Mouse (Mus musculus): ENCODE measurements around the gene Suclg2. TPM values are rescaled to one million over a fixed set of nuclear protein-coding genes. Genes with fewer than 3 reads are reported as not detected.

Suclg2 gene
- total and polyA plus RNA-seq, 3 experiments: 47.8 to 179 (median 151) TPM

GRCm38 (mm10) chr6:95657671-95658070 is 60.9 kb downstream of the Suclg2 start:
- Histone ChIP-seq H3K27me3 (ENCODE audit: control insufficient read depth, insufficient read depth, low read length) (no peaks in the 10 kb centered on the region), H3K4me1 (ENCODE audit: control insufficient read depth, insufficient read depth, low read length) (no peaks in the 10 kb centered on the region), H3K9ac (ENCODE audit: low read depth, low read length) (no peak overlapping the region), H3K36me3 (ENCODE audit: control insufficient read depth, insufficient read depth, low read length) (no peaks in the 10 kb centered on the region), H3K27ac (no peak overlapping the region), H3K79me2 (replicated peaks; ENCODE audit: control insufficient read depth, insufficient read depth, low read length) (no peaks in the 10 kb centered on the region), H3K4me3 (no peak overlapping the region)
- DNase-seq: no peak
- intact Hi-C loops (cut with DNase I): no loop called here
- 97% methylated on average over 8 of the region's 8 CpGs for WGBS
- TF ChIP-seq EP300 (IDR thresholded peaks at IDR 0.05; ENCODE audit: insufficient read depth, low read depth, low read length) (no peak), POLR2A (IDR thresholded peaks at IDR 0.05; ENCODE audit: insufficient read depth, low read depth, low read length) (no peak), CTCF (IDR thresholded peaks at IDR 0.05) (no peak)

- Histone ChIP-seq H3K36me3 (ENCODE audit: control insufficient read depth, insufficient read depth, low read length) (no peaks in the 10 kb centered on the region), H3K27me3 (ENCODE audit: control insufficient read depth, insufficient read depth, low read length) (no peaks in the 10 kb centered on the region), H3K4me1 (ENCODE audit: control insufficient read depth, insufficient read depth, low read length) (no peaks in the 10 kb centered on the region), H3K27ac (no peak overlapping the region), H3K4me3 (no peak overlapping the region), H3K9ac (ENCODE audit: low read depth, low read length) (no peak overlapping the region), H3K79me2 (replicated peaks; ENCODE audit: control insufficient read depth, insufficient read depth, low read length) (no peaks in the 10 kb centered on the region)
- WGBS: 82% methylated on average over 3 of the region's 3 CpGs
- intact Hi-C loops (cut with DNase I): no loop called here
- no peak for TF ChIP-seq CTCF (IDR thresholded peaks at IDR 0.05)
- no peak for TF ChIP-seq POLR2A (IDR thresholded peaks at IDR 0.05; ENCODE audit: insufficient read depth, low read depth, low read length)
- no peak for TF ChIP-seq EP300 (IDR thresholded peaks at IDR 0.05; ENCODE audit: insufficient read depth, low read depth, low read length)
- no peak for DNase-seq
These were observed 64.9 kb downstream of the Suclg2 start for GRCm38 (mm10) chr6:95653662-95654061.

- WGBS: 87% methylated on average over 6 of the region's 6 CpGs
- no peak for DNase-seq
- no peaks in the 10 kb centered on the region for H3K27me3 ChIP-seq (ENCODE audit: control insufficient read depth, insufficient read depth, low read length)
- TF ChIP-seq POLR2A (IDR thresholded peaks at IDR 0.05; ENCODE audit: insufficient read depth, low read depth, low read length) (no peak), EP300 (IDR thresholded peaks at IDR 0.05; ENCODE audit: insufficient read depth, low read depth, low read length) (no peak), CTCF (IDR thresholded peaks at IDR 0.05) (no peak)
- intact Hi-C loops (cut with DNase I): no loop called here
- no peak overlapping the region for H3K9ac ChIP-seq (ENCODE audit: low read depth, low read length)
- no peaks in the 10 kb centered on the region for H3K4me1 ChIP-seq (ENCODE audit: control insufficient read depth, insufficient read depth, low read length)
- H3K36me3 ChIP-seq (ENCODE audit: control insufficient read depth, insufficient read depth, low read length): no peaks in the 10 kb centered on the region
- H3K4me3 ChIP-seq: no peak overlapping the region
- no peaks in the 10 kb centered on the region for H3K79me2 ChIP-seq (replicated peaks; ENCODE audit: control insufficient read depth, insufficient read depth, low read length)
- H3K27ac ChIP-seq: no peak overlapping the region
These were observed 65.8 kb downstream of the Suclg2 start for GRCm38 (mm10) chr6:95652774-95653173.

GRCm38 (mm10) chr6:95651391-95651876 is 67.2 kb downstream of the Suclg2 start:
- no peak overlapping the region for H3K4me3 ChIP-seq
- TF ChIP-seq EP300 (IDR thresholded peaks at IDR 0.05; ENCODE audit: insufficient read depth, low read depth, low read length): no peak
- no peaks in the 10 kb centered on the region for H3K79me2 ChIP-seq (replicated peaks; ENCODE audit: control insufficient read depth, insufficient read depth, low read length)
- intact Hi-C loops (cut with DNase I): no loop called here
- no peaks in the 10 kb centered on the region for H3K4me1 ChIP-seq (ENCODE audit: control insufficient read depth, insufficient read depth, low read length)
- 61% methylated on average over 6 of the region's 6 CpGs for WGBS
- DNase-seq: no peak
- no peak overlapping the region for H3K27ac ChIP-seq
- no peaks in the 10 kb centered on the region for H3K27me3 ChIP-seq (ENCODE audit: control insufficient read depth, insufficient read depth, low read length)
- H3K9ac ChIP-seq (ENCODE audit: low read depth, low read length): no peak overlapping the region
- no peaks in the 10 kb centered on the region for H3K36me3 ChIP-seq (ENCODE audit: control insufficient read depth, insufficient read depth, low read length)

DNA sequence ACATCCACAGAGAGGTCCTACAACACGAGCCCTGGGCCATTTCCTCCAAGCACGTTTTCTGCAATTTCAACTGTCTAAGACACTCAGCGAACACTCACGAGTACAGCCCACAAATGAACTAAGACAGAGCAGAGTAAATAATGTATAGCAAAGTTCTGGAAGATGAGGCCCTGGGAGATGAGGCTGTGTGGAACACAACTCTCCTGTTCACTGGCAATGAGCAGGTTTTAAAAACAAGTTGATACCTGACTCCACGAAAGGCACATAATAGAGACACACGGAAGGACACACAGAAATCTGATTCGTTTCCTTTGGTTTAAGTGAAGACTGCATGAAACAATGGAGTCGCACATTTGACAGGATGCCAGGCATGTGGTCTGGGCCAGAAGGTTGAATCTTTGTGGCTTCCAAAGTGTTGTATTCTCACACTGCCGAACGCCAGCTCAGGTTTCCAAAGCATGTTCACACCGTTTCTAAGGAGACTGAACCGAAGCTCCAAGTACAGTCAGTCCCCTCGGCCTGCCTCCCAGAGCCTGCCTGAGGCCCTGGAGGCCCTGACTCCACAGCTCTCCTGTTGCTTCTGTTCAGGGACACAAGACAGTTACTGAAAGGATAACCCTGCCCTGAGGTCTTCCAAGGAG is 68.4 kb downstream of the Suclg2 start:
- no peaks in the 10 kb centered on the region for H3K36me3 ChIP-seq (ENCODE audit: control insufficient read depth, insufficient read depth, low read length)
- H3K27me3 ChIP-seq (ENCODE audit: control insufficient read depth, insufficient read depth, low read length): no peaks in the 10 kb centered on the region
- no peak for DNase-seq
- H3K4me1 ChIP-seq (ENCODE audit: control insufficient read depth, insufficient read depth, low read length): no peaks in the 10 kb centered on the region
- H3K4me3 ChIP-seq: no peak overlapping the region
- WGBS: 58% methylated on average over 13 of the region's 13 CpGs
- no peak for TF ChIP-seq EP300 (IDR thresholded peaks at IDR 0.05; ENCODE audit: insufficient read depth, low read depth, low read length)
- no peak for TF ChIP-seq POLR2A (IDR thresholded peaks at IDR 0.05; ENCODE audit: insufficient read depth, low read depth, low read length)
- TF ChIP-seq CTCF (IDR thresholded peaks at IDR 0.05): no peak
- H3K9ac ChIP-seq (ENCODE audit: low read depth, low read length): no peak overlapping the region
- no peaks in the 10 kb centered on the region for H3K79me2 ChIP-seq (replicated peaks; ENCODE audit: control insufficient read depth, insufficient read depth, low read length)
- intact Hi-C loops (cut with DNase I): no loop called here
- no peak overlapping the region for H3K27ac ChIP-seq

DNA sequence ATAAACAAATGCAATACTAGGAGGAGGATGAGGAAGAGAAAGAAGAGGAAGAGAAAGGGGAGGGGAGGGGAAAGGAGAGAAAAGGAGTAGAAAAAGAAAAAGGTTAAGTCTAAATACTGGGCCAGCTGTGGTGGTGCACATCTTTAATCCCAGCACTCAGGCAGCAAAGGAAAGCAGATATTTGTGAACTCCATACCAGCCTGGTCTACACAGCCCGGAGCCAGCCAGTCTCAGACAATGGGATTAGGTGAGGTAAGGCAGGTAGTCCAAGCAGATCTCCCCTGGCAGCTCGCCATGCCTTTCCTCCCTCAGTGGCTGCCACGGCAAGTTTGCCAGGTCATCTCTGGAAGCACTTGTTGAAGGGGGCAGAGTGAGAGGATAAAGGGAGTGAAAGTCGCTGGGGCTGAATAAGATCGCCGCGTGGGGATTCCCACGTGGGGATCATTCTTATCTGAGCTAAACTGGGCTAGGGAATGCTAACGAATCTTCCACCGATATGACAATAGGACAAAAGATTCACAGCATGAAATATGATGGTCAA is 69.4 kb downstream of the Suclg2 start:
- WGBS: 62% methylated on average over 10 of the region's 10 CpGs
- TF ChIP-seq POLR2A (IDR thresholded peaks at IDR 0.05; ENCODE audit: insufficient read depth, low read depth, low read length): no peak
- TF ChIP-seq EP300 (IDR thresholded peaks at IDR 0.05; ENCODE audit: insufficient read depth, low read depth, low read length): no peak
- no peak for TF ChIP-seq CTCF (IDR thresholded peaks at IDR 0.05)
- no peaks in the 10 kb centered on the region for H3K27me3 ChIP-seq (ENCODE audit: control insufficient read depth, insufficient read depth, low read length)
- DNase-seq: no peak
- no peaks in the 10 kb centered on the region for H3K36me3 ChIP-seq (ENCODE audit: control insufficient read depth, insufficient read depth, low read length)
- no peaks in the 10 kb centered on the region for H3K79me2 ChIP-seq (replicated peaks; ENCODE audit: control insufficient read depth, insufficient read depth, low read length)
- H3K4me3 ChIP-seq: no peak overlapping the region
- intact Hi-C loops (cut with DNase I): no loop called here
- H3K9ac ChIP-seq (ENCODE audit: low read depth, low read length): no peak overlapping the region
- no peak overlapping the region for H3K27ac ChIP-seq
- no peaks in the 10 kb centered on the region for H3K4me1 ChIP-seq (ENCODE audit: control insufficient read depth, insufficient read depth, low read length)

Measured in heart, adult 2 months (tissue).